Mouse (Mus musculus): Measurements from ENCODE around the gene Bcl6b. TPM values are rescaled to one million over a fixed set of nuclear protein-coding genes. Genes with fewer than 3 reads are reported as not detected.

The Bcl6b gene
- polyA plus RNA-seq, 1 experiment, result 2.2 TPM

DNA sequence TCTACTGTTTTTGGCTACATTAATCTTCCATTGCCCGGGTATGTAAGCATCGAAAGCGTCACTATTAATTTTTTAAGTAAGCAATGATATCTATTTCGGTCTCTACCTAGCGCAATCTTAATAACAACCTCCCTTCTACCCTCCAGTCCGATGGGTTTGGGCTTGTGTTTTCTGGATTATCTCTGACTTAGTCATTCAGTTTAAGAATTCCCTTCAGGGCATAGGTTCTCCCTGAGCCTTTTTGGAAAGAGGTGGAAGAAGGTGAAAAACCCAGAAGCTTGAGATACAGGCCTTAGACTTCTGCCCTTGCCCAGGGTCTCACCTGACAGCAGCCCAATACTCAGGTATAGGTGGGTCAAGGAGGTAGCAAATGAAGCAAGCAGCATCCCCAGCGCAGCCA is 9.7 kb downstream of the Bcl6b start:
- Histone ChIP-seq H3K27ac (ENCODE audit: insufficient read depth, low read depth, low read length) (no peak overlapping the region), H3K27me3 (ENCODE audit: control insufficient read depth, insufficient read depth, low read length) (no peaks in the 10 kb centered on the region), H3K4me1 (ENCODE audit: control insufficient read depth, insufficient read depth, insufficient read length, low read length) (peaks cover 32% of the 10 kb centered on the region), H3K36me3 (ENCODE audit: control insufficient read depth, insufficient read depth, low read length) (no peaks in the 10 kb centered on the region), H3K4me3 (ENCODE audit: low read depth, low read length) (peak overlapping the region; percentile 72)
- TF ChIP-seq CTCF (IDR thresholded peaks at IDR 0.05; ENCODE audit: extremely low read depth, insufficient read length, insufficient replicate concordance, low read depth, low read length), result no peak
- WGBS, result 33% methylated on average over 7 of the region's 7 CpGs

DNA sequence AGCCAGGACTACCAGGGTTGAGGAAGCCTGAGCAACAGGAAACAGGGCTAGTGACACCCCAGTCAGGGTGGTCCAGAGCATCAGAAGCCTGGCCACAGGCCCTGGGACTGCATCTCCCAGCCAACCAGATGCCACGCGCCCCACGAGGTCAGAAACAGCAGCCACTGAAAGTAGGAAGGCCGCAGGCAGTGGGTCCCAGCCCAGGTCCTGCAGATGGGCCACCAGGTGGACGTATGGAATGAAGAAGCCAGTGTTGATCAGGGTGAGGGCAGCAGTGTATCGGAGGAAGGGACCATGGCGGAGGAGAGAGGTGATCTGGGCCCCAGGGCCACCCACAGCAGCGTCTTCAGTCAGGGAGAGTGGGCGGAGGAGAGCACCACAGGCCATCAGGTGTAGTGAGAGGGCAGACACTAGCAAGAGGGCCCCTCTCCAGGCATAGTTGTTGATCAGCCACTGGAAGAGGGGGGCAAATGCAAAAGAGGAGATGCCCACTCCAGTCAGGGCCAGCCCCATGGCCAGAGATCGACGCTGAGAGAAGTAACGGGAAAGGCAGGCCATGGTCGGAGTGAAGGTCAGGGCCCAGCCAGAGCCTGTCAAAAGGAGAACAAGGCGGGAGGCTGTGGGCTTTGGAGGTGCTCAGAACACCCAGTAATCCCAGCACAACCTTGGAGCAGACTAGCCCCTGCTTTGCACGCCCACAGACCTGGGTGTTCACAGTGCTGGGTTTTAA is 10.7 kb downstream of the Bcl6b start:
- Histone ChIP-seq H3K36me3 (ENCODE audit: control insufficient read depth, insufficient read depth, low read length) (no peaks in the 10 kb centered on the region), H3K27me3 (ENCODE audit: control insufficient read depth, insufficient read depth, low read length) (no peaks in the 10 kb centered on the region), H3K4me1 (ENCODE audit: control insufficient read depth, insufficient read depth, insufficient read length, low read length) (peaks cover 38% of the 10 kb centered on the region), H3K4me3 (ENCODE audit: low read depth, low read length) (no peak overlapping the region), H3K27ac (ENCODE audit: insufficient read depth, low read depth, low read length) (no peak overlapping the region)
- WGBS, result 64% methylated on average over 15 of the region's 15 CpGs
- TF ChIP-seq POLR2A (IDR thresholded peaks at IDR 0.05; ENCODE audit: low read depth, low read length) (no peak), CTCF (IDR thresholded peaks at IDR 0.05; ENCODE audit: extremely low read depth, insufficient read length, insufficient replicate concordance, low read depth, low read length) (no peak)

DNA sequence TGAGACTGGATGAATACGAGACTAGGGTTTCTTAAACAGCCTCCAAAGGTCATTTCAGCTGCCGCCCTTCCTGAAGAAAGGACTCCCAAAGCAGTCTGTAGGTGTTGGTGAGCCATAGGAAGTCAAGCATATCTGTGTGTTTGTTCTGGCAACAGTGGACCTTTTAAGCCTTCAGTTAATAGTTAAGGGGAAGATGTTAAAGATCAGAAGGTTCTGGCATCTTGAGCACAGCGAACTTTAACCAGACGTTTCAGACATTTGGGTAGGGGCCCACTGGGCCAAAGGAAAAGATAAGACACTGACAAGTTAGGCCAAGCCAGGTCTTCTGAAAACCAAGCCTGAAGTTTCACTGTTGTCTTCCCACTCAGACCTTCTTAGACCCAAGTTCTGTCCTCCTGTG is 11.6 kb downstream of the Bcl6b start:
- no peak overlapping the region for H3K4me3 ChIP-seq (ENCODE audit: low read depth, low read length)
- H3K27me3 ChIP-seq (ENCODE audit: control insufficient read depth, insufficient read depth, low read length), result no peaks in the 10 kb centered on the region
- peaks cover 36% of the 10 kb centered on the region for H3K4me1 ChIP-seq (ENCODE audit: control insufficient read depth, insufficient read depth, insufficient read length, low read length)
- H3K36me3 ChIP-seq (ENCODE audit: control insufficient read depth, insufficient read depth, low read length), result no peaks in the 10 kb centered on the region
- H3K27ac ChIP-seq (ENCODE audit: insufficient read depth, low read depth, low read length), result peak overlapping the region; percentile 12; the same call in 1 of the 2 replicates
- TF ChIP-seq CTCF (IDR thresholded peaks at IDR 0.05; ENCODE audit: extremely low read depth, insufficient read length, insufficient replicate concordance, low read depth, low read length), result no peak
- TF ChIP-seq POLR2A (IDR thresholded peaks at IDR 0.05; ENCODE audit: low read depth, low read length), result no peak
- 24% methylated on average over 4 of the region's 4 CpGs for WGBS

DNA sequence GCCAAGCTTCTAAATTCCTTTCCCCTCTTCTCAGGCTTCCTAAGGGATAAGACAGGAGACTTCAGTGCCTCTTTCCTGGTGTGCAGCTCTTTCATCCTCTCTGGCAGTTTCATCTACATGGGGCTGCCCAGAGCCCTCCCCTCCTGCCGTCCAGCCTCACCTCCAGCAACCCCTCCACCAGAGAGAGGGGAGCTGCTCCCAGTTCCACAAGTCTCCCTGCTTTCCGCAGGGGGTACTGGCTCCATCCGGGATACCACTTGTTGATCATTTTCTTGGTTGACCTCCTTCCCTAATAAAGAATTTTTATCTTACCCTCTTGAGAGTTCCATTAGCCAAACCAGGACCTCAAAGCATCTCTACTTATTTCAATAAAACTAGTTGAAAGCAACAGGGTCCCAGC is 13.5 kb downstream of the Bcl6b start:
- TF ChIP-seq CTCF (IDR thresholded peaks at IDR 0.05; ENCODE audit: extremely low read depth, insufficient read length, insufficient replicate concordance, low read depth, low read length) (no peak), POLR2A (IDR thresholded peaks at IDR 0.05; ENCODE audit: low read depth, low read length) (no peak)
- Histone ChIP-seq H3K4me1 (ENCODE audit: control insufficient read depth, insufficient read depth, insufficient read length, low read length) (peaks cover 32% of the 10 kb centered on the region), H3K27ac (ENCODE audit: insufficient read depth, low read depth, low read length) (no peak overlapping the region), H3K36me3 (ENCODE audit: control insufficient read depth, insufficient read depth, low read length) (no peaks in the 10 kb centered on the region), H3K4me3 (ENCODE audit: low read depth, low read length) (no peak overlapping the region), H3K27me3 (ENCODE audit: control insufficient read depth, insufficient read depth, low read length) (no peaks in the 10 kb centered on the region)
- WGBS, result 80% methylated on average over 3 of the region's 3 CpGs

DNA sequence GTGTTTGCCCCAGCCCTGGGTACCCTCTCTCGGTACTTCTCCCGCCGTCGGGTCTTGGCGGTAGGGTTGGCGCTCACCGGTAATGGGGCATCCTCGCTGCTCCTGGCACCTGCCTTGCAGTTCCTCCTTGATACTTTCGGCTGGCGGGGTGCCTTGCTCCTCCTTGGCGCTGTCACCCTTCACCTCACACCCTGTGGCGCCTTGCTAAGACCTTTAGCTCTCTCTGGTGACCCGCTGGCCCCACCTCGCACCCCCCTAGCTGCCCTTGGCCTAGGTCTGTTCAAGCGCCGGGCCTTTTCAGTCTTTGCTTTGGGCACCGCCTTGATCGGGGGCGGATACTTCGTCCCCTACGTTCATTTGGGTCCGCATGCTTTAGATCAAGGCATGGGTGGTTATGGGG is 14.3 kb downstream of the Bcl6b start:
- Histone ChIP-seq H3K27me3 (ENCODE audit: control insufficient read depth, insufficient read depth, low read length) (no peaks in the 10 kb centered on the region), H3K4me1 (ENCODE audit: control insufficient read depth, insufficient read depth, insufficient read length, low read length) (peaks cover 28% of the 10 kb centered on the region), H3K4me3 (ENCODE audit: low read depth, low read length) (no peak overlapping the region), H3K36me3 (ENCODE audit: control insufficient read depth, insufficient read depth, low read length) (no peaks in the 10 kb centered on the region), H3K27ac (ENCODE audit: insufficient read depth, low read depth, low read length) (no peak overlapping the region)
- no peak for TF ChIP-seq CTCF (IDR thresholded peaks at IDR 0.05; ENCODE audit: extremely low read depth, insufficient read length, insufficient replicate concordance, low read depth, low read length)
- no peak for TF ChIP-seq POLR2A (IDR thresholded peaks at IDR 0.05; ENCODE audit: low read depth, low read length)
- WGBS, result 71% methylated on average over 22 of the region's 22 CpGs

DNA sequence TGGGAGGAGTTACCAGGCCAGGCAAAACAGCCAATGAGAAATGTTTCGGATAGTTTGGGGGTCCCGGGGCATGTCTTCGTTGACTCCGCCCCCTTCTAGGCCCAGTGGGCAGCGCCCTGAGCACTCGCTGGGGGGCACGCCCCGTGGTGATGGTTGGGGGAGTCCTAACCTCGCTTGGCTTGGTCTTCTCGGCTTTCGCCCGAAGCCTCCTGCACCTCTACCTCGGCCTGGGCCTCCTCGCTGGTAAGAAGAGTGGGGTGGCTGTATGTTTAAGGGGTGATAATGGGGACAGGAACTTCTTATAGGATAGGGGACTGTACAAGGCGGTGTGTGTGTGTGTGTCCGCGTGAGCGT is 14.8 kb downstream of the Bcl6b start:
- Histone ChIP-seq H3K4me3 (ENCODE audit: low read depth, low read length) (peak overlapping the region; percentile 63; the same call in 1 of the 2 replicates), H3K27ac (ENCODE audit: insufficient read depth, low read depth, low read length) (no peak overlapping the region), H3K36me3 (ENCODE audit: control insufficient read depth, insufficient read depth, low read length) (no peaks in the 10 kb centered on the region), H3K4me1 (ENCODE audit: control insufficient read depth, insufficient read depth, insufficient read length, low read length) (peaks cover 25% of the 10 kb centered on the region), H3K27me3 (ENCODE audit: control insufficient read depth, insufficient read depth, low read length) (no peaks in the 10 kb centered on the region)
- no peak for TF ChIP-seq POLR2A (IDR thresholded peaks at IDR 0.05; ENCODE audit: low read depth, low read length)
- no peak for TF ChIP-seq CTCF (IDR thresholded peaks at IDR 0.05; ENCODE audit: extremely low read depth, insufficient read length, insufficient replicate concordance, low read depth, low read length)
- WGBS, result 57% methylated on average over 18 of the region's 18 CpGs

DNA sequence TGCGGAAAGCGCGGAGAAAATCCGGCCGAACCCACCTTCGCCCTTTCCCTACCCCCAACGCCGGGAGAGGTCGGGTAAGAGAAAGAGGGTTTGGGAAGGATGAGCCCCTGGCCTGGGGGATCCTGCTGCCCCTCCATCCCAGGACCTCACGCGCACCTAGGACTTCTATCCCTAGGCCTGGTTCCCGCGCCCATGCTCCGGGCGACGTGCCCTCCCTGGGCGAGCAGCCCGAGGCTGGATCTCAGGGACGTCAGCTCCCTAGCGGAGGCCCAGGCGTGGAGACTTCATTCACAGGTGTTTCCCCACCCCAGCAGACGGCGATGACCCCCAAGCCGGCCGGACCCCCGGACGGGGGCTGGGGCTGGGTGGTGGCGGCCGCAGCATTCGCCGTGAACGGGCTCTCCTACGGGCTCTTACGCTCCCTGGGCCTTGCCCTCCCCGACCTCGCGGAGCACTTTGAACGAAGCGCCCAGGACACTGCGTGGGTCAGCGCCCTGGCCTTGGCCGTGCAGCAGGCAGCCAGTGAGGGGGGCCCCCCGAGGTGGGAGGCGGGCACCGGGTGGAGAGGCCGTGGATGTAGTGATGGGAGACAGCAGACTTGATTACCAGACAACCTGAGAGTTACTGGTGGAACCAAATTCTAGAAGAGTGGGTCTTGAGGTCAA is 15.3 kb downstream of the Bcl6b start:
- Histone ChIP-seq H3K27me3 (ENCODE audit: control insufficient read depth, insufficient read depth, low read length) (no peaks in the 10 kb centered on the region), H3K36me3 (ENCODE audit: control insufficient read depth, insufficient read depth, low read length) (no peaks in the 10 kb centered on the region), H3K27ac (ENCODE audit: insufficient read depth, low read depth, low read length) (no peak overlapping the region), H3K4me3 (ENCODE audit: low read depth, low read length) (peak overlapping the region; percentile 63), H3K4me1 (ENCODE audit: control insufficient read depth, insufficient read depth, insufficient read length, low read length) (peaks cover 25% of the 10 kb centered on the region)
- TF ChIP-seq POLR2A (IDR thresholded peaks at IDR 0.05; ENCODE audit: low read depth, low read length), result no peak
- no peak for TF ChIP-seq CTCF (IDR thresholded peaks at IDR 0.05; ENCODE audit: extremely low read depth, insufficient read length, insufficient replicate concordance, low read depth, low read length)
- WGBS, result 2% methylated on average over 46 of the region's 46 CpGs

Measured in small intestine, adult 2 months (tissue).